Mouse (Mus musculus) forebrain, embryonic 15.5 days (tissue): ENCODE results near the gene Lhfpl3. TPM values are rescaled to one million over a fixed set of nuclear protein-coding genes. Genes with fewer than 3 reads are reported as not detected.
"Not testable (repeated sequence)": the region's sequence is repeated elsewhere in the genome, so short reads cannot be mapped to it uniquely, and the experiment has no call there.

Experiments
- ATAC-seq: fragments of 200-750 bp; cut with Nextera tagmentation; replicated peaks from 2 replicates; pipeline ENCODE4 v1.8.0; 2017; ENCODE audit warnings: mild to moderate bottlenecking, moderate TSS enrichment, moderate library complexity
- H3K27ac ChIP-seq: fragments of 300-500 bp; sonication (generic); replicated peaks from 2 replicates; pipeline ENCODE4 v1.5.1; 2015; ENCODE audit warnings: mild to moderate bottlenecking, inconsistent platforms
- H3K27me3 ChIP-seq: fragments of 300-500 bp; sonication (generic); 2 replicates; pipeline ENCODE4 v1.6.1; 2015; ENCODE audit warnings: inconsistent platforms
- H3K36me3 ChIP-seq: fragments of 300-500 bp; sonication (generic); 2 replicates; pipeline ENCODE4 v1.6.1; 2015; ENCODE audit warnings: mild to moderate bottlenecking, inconsistent platforms
- H3K4me1 ChIP-seq: fragments of 300-500 bp; sonication (generic); 2 replicates; pipeline ENCODE4 v1.6.1; 2015; ENCODE audit warnings: inconsistent platforms
- H3K4me2 ChIP-seq: fragments of 300-500 bp; sonication (generic); replicated peaks from 2 replicates; pipeline ENCODE4 v1.6.1; 2015; ENCODE audit warnings: mild to moderate bottlenecking, inconsistent platforms
- H3K4me3 ChIP-seq: fragments of 300-500 bp; sonication (generic); 2 replicates; pipeline ENCODE4 v1.5.1; 2015; ENCODE audit warnings: mild to moderate bottlenecking, inconsistent platforms
- H3K9ac ChIP-seq: fragments of 300-500 bp; sonication (generic); replicated peaks from 2 replicates; pipeline ENCODE4 v1.6.1; 2015; ENCODE audit warnings: mild to moderate bottlenecking, inconsistent platforms
- H3K9me3 ChIP-seq: fragments of 300-500 bp; sonication (generic); 2 replicates; pipeline ENCODE4 v1.6.1; 2016; ENCODE audit warnings: inconsistent platforms
- WGBS: fragments of 180-500 bp; shearing (Covaris S2); methylation state at CpG from one replicate; pipeline ENCODE4 v1.1.7; 2015; ENCODE audit warnings: mixed read lengths; 5-methylcytosine and 5-hydroxymethylcytosine counted together
- polyA plus RNA-seq: library from polyadenylated mRNA; unstranded; fragments of >200 nt; fragmentation: Nextera tagmentation; extraction: Ambion mirVana; gene quantifications from 2 replicates; pipeline ENCODE4 v1.2.1, GENCODE M21; 2015

Lhfpl3 gene
- 11.1 and 11.5 TPM in 2 replicates for polyA plus RNA-seq

DNA sequence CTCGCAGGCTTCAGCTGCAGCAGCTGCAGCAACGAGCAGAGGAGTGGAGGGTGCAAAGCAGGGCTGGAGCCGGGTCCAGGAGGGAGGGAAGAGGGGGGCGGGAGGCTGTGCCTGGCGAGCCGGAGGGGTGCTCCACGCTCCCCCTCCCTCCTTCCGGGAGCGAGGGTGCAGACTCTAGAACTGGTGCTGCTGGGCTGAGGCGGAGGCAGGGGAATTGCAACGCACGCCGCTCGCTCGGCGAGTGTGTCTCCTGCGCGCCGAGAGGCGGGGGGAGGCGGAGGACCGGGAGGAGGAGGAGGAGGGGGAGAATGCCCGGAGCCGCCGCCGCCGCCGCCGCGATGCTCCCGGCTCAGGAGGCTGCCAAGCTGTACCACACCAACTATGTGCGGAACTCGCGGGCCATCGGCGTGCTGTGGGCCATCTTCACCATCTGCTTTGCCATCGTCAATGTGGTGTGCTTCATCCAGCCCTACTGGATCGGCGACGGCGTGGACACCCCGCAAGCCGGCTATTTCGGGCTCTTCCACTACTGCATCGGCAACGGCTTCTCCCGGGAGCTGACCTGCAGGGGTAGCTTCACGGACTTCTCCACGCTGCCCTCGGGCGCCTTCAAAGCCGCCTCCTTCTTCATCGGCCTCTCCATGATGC is at the start of gene Lhfpl3:
TSS of gene Lhfpl3 (plus strand) at position 175 of the 648 bp plus-strand sequence.
- peaks cover 15% of the 10 kb centered on the region for H3K4me1 ChIP-seq
- no peaks in the 10 kb centered on the region for H3K36me3 ChIP-seq
- H3K27ac ChIP-seq, result peak within 1 kb of the TSS; percentile 24
- H3K4me3 ChIP-seq, result peak within 1 kb of the TSS; percentile 59
- peak within 1 kb of the TSS; percentile 95 for H3K4me2 ChIP-seq
- under 1% methylated on average over 40 of the region's 53 CpGs for WGBS
- H3K9me3 ChIP-seq, result no peaks in the 10 kb centered on the region
- peak; percentile 94 for ATAC-seq
- peaks cover 18% of the 10 kb centered on the region; the same call in 1 of the 2 replicates for H3K27me3 ChIP-seq
- peak within 1 kb of the TSS; percentile 73 for H3K9ac ChIP-seq

DNA sequence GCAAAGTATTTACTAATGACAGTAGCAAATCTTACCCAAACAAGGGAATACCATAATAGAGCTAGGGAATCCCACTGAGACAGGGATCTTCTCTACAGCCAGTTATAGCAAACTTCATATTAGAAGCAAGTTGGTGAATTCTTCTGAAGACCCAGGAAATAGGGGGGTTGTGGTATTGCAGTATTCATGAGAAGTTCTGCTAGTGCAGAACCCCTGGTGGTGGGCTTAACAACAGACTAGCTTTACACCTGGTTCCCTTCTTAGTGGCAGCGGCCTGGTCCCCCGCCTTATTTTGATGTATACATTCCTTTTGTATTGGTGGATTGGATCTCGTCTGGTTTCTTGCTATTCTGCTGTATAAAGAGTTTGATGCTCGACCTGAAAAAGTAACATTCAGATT is 39.6 kb upstream of the Lhfpl3 start:
- not testable (repeated sequence) for H3K9me3 ChIP-seq, H3K27ac ChIP-seq, ATAC-seq, H3K4me2 ChIP-seq, H3K27me3 ChIP-seq, H3K36me3 ChIP-seq, H3K9ac ChIP-seq, H3K4me3 ChIP-seq, H3K4me1 ChIP-seq
- 85% methylated on average over 4 of the region's 4 CpGs for WGBS

DNA sequence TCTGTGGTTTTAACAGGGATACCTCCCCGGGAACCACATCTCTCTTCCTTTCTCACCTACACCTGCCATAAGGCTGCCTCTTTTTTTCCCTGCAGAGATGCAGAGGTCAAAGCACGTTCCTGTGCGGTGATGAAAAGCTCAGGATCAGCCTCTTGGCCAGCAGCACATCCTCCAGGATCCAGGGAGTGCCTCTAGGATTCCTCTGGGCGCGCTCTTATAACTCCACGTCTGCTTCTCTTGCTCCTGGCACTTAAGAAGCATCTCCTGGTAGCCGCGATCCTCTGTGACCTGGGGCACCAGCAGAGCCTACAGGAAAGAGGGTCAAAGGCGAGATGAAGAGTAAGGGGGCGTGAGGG is 352 bp upstream of the Lhfpl3 start:
- H3K4me3 ChIP-seq, result peak overlapping the region; percentile 59
- H3K27ac ChIP-seq, result no peak overlapping the region

DNA sequence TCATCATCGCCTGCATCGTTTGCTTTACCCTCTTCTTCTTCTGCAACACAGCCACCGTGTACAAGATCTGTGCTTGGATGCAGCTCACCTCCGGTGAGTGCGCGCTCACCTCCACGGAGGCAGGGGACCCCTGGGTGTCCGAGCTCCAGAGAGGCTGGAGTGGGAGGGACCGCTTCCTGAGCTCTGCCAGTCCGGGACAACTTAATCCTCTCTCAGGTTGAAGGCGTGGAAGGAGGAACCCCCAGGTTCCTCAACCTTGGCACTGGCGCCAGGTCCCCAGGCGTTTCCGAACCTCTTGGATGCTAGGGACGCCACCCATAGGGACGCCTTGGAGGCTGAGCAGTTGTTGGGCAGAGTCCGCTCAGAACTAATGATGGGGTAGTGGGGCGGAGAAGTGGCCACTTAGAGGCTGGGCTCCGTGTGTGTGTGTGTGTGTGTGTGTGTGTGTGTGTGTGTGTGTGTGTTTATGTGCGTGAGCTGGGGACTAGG is 718 bp downstream of the Lhfpl3 start:
- Histone ChIP-seq H3K27ac (peak overlapping the region; percentile 24), H3K9me3 (no peaks in the 10 kb centered on the region), H3K4me2 (peak overlapping the region; percentile 95), H3K36me3 (no peaks in the 10 kb centered on the region), H3K27me3 (peaks cover 18% of the 10 kb centered on the region; the same call in 1 of the 2 replicates), H3K4me3 (peak overlapping the region; percentile 59), H3K9ac (peak overlapping the region; percentile 73), H3K4me1 (peaks cover 15% of the 10 kb centered on the region)
- ATAC-seq, result peak; percentile 64
- WGBS, result 1% methylated on average over 20 of the region's 20 CpGs

More for the DNA sequence above, 352 bp upstream of the Lhfpl3 start:
- Histone ChIP-seq H3K9me3 (no peaks in the 10 kb centered on the region), H3K4me1 (peaks cover 15% of the 10 kb centered on the region), H3K9ac (peak overlapping the region; percentile 73), H3K4me2 (peak overlapping the region; percentile 95), H3K27me3 (peaks cover 18% of the 10 kb centered on the region; the same call in 1 of the 2 replicates), H3K36me3 (no peaks in the 10 kb centered on the region)
- ATAC-seq, result no peak
- 2% methylated on average over 10 of the region's 10 CpGs for WGBS

DNA sequence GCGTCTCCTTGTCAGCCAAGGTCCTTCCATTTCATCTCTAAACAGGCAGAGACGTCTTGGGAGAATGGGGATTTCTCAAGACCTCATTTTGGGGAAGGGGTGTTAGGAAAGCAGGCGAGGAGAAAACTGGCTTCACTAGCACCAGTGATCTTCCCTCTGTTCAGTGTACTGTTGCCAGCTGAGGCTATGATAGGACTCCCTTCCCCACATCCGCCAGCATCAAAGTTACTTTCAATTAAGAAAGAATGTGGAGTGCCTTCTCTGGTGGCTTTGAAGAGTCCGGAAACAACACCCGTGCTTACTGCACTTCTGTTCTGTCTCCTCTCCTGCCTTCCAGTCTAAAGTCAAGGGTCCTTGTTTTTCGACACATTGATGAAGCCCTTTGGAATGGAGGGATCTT is 1.4 kb downstream of the Lhfpl3 start:
- Histone ChIP-seq H3K4me1 (peaks cover 15% of the 10 kb centered on the region), H3K4me3 (peak overlapping the region; percentile 59), H3K27ac (no peak overlapping the region), H3K4me2 (peak overlapping the region; percentile 95), H3K9me3 (no peaks in the 10 kb centered on the region), H3K36me3 (no peaks in the 10 kb centered on the region), H3K27me3 (peaks cover 18% of the 10 kb centered on the region; the same call in 1 of the 2 replicates), H3K9ac (0 out of 2 replicates have a peak overlapping the region, but pooled peaks have one; percentile 73)
- ATAC-seq, result no peak
- WGBS, result 5% methylated on average over 7 of the region's 7 CpGs

DNA sequence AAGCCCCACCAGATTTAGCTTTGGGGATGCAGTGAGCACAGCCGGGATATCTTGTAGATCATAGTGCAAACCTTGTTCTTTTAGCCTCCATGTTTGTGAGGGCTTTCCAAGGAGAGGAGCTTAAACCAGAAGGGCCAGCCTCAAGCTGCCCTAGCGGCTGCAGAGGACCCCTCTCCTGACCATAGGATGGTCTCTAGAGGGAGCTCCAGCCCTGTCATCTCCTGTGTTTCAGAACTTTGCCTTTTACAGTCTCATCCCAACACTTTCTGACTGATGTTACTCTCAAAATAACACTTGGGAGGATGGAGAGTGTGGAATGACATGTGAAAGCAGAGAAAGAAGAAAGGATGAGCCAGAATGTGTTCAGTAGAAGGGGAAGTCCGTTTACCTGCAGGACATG is 11.4 kb downstream of the Lhfpl3 start:
- no peak overlapping the region for H3K4me3 ChIP-seq
- WGBS, result 50% methylated on average over 3 of the region's 3 CpGs
- H3K4me1 ChIP-seq, result no peaks in the 10 kb centered on the region
- H3K27ac ChIP-seq, result no peak overlapping the region
- no peaks in the 10 kb centered on the region for H3K36me3 ChIP-seq
- H3K9ac ChIP-seq, result no peak overlapping the region
- H3K27me3 ChIP-seq, result no peaks in the 10 kb centered on the region
- no peak for ATAC-seq
- H3K4me2 ChIP-seq, result no peak overlapping the region
- H3K9me3 ChIP-seq, result no peaks in the 10 kb centered on the region

DNA sequence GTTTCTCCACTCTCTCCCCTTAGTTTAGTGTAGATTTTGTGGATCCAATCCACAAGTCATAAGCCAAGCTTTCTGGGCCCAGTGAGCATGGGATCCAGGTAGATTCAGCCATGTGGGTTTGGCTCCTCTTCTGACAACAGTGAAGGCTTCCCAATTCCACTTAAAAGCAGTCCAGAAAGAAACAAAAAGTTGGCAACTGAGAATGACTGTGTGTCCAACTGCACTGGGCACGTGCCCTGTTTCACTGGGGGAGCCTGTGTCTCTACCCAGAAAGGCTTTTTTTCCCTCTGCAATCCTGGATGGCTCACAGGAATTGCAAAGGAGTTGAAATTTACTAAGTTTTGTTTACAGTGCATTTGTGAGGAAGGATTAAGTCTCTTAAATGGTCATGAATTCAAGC is 24.9 kb downstream of the Lhfpl3 start:
- Histone ChIP-seq H3K9me3 (0 out of 2 replicates have a peak, but pooled peaks cover 3% of the 10 kb centered on the region), H3K4me1 (no peaks in the 10 kb centered on the region), H3K36me3 (no peaks in the 10 kb centered on the region), H3K27me3 (no peaks in the 10 kb centered on the region), H3K27ac (no peak overlapping the region), H3K4me2 (no peak overlapping the region), H3K4me3 (no peak overlapping the region), H3K9ac (no peak overlapping the region)
- 44% methylated on average over 1 of the region's 1 CpGs for WGBS
- no peak for ATAC-seq

DNA sequence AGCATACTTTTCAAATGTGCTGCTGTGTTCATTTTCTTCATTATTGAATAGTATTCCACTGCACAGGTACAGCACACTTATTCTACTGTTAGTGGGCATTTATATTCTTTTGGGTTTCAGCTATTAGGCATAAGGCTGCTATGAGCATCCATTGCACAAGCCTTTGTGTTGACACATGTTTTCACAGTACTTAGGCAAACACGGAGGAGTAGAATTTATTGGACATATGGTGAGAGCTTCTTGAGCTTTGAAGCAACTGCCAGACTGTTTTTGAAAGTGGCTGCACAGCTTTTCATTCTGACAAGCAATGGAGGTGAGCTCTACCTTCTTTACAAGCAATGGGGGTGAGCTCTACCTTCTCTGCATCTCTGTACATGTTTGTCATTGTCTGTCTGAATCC is 49.5 kb downstream of the Lhfpl3 start:
- H3K27ac ChIP-seq, result no peak overlapping the region
- 44% methylated on average over 1 of the region's 1 CpGs for WGBS
- no peaks in the 10 kb centered on the region for H3K27me3 ChIP-seq
- H3K4me1 ChIP-seq, result no peaks in the 10 kb centered on the region
- no peaks in the 10 kb centered on the region for H3K36me3 ChIP-seq
- no peak overlapping the region for H3K4me2 ChIP-seq
- no peak overlapping the region for H3K4me3 ChIP-seq
- no peak overlapping the region for H3K9ac ChIP-seq
- no peaks in the 10 kb centered on the region for H3K9me3 ChIP-seq
- ATAC-seq, result no peak

DNA sequence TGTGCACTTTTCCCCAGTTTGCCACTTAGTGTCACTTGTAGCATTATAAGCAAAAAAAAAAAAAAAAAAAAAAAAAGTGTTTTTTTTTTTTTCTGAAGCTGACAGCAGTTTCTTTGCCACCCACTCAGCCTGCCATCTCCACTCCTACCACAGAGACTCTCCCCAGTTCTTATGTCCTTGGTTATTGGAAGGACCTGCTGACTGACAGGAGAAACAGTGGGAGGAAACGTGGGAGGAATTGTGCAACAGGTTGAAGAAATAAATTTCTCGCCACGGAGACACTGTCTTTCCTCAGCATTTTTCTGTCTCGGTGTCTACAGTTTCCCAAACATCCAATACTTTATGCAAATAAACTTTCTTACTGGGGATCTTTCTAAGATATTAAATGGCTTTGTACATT is 67.6 kb downstream of the Lhfpl3 start:
- no peaks in the 10 kb centered on the region for H3K27me3 ChIP-seq
- WGBS, result 83% methylated on average over 4 of the region's 4 CpGs
- H3K4me2 ChIP-seq, result no peak overlapping the region
- no peaks in the 10 kb centered on the region for H3K4me1 ChIP-seq
- ATAC-seq, result no peak
- H3K27ac ChIP-seq, result no peak overlapping the region
- H3K9ac ChIP-seq, result no peak overlapping the region
- H3K36me3 ChIP-seq, result no peaks in the 10 kb centered on the region
- H3K9me3 ChIP-seq, result no peaks in the 10 kb centered on the region
- no peak overlapping the region for H3K4me3 ChIP-seq

DNA sequence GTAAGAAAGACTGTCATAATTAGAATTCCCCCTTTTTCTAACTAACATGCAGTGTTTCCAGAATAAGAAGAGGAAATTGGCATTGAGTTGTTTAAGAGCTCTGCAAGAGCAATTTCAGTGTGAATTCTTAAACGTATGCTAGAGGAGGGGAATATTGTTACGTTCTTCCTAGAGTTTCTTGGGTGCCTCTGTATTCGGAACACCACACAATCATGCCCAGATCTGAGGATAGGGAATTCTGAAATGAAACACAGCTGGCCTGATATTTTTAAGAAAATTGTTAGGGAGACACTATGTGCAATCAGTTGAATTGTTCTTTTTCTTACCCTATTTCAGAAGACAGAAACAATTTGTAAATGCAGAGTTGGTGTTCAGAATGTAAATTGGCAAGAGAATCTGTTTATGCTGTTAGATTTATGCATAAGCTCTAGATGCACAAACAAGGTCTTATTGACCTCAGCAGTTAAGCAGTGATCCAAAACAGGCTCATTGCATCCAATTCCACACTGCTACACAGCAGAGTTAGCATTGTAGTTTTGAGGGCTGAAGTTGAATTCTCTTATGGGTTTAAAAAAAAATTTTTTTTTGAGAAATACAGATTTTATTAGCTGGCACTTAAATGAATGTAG is 84.1 kb downstream of the Lhfpl3 start:
- H3K4me3 ChIP-seq, result no peak overlapping the region
- H3K9ac ChIP-seq, result no peak overlapping the region
- H3K9me3 ChIP-seq, result no peaks in the 10 kb centered on the region
- H3K4me1 ChIP-seq, result no peaks in the 10 kb centered on the region
- 67% methylated on average over 3 of the region's 3 CpGs for WGBS
- H3K36me3 ChIP-seq, result no peaks in the 10 kb centered on the region
- no peaks in the 10 kb centered on the region for H3K27me3 ChIP-seq
- no peak overlapping the region for H3K4me2 ChIP-seq
- peak; percentile 55 for ATAC-seq
- peak overlapping the region; percentile 26; the same call in 1 of the 2 replicates for H3K27ac ChIP-seq

DNA sequence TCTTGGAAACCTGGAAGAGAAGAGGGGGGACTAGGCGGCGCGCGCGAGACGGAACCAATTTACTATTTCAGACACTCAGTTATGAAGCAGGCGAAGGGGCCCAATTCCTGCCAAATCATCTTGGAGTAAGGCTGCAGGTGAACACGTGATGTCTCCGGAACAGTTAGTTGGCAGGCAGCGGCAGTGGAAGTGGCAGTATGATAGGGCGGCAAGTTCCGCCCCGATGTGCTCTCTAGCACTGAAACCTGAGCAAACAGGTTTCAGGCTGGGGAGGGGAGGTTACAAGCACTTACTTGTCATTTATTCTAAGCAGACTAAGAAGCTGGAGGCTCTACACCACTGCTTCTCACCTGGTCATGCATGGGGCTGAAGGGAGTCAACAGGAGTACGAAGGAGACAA is 105.7 kb downstream of the Lhfpl3 start:
- no peaks in the 10 kb centered on the region for H3K9me3 ChIP-seq
- H3K9ac ChIP-seq, result no peak overlapping the region
- no peak overlapping the region for H3K4me3 ChIP-seq
- no peaks in the 10 kb centered on the region for H3K27me3 ChIP-seq
- WGBS, result 63% methylated on average over 14 of the region's 14 CpGs
- H3K27ac ChIP-seq, result no peak overlapping the region
- no peaks in the 10 kb centered on the region for H3K36me3 ChIP-seq
- no peak for ATAC-seq
- no peak overlapping the region for H3K4me2 ChIP-seq
- H3K4me1 ChIP-seq, result no peaks in the 10 kb centered on the region

DNA sequence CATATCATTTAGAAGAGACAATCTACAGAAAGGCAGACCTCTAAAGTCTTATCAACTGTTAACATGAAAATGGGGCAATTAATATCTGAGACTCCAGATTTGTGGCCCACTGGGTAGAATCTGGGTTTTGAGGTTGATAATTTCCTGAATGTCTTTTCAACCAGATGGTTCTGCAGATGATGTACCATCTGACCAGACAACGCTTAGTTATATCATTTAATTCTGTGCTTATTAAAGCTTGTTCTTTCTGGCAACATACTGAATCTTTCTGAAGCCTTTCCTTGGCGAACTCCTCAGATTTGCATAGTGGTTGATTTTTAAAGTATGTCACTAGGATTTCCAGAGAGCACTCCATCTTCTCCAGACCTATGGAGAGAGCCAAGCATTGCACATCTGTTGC is 107.6 kb downstream of the Lhfpl3 start:
- Histone ChIP-seq H3K4me2 (no peak overlapping the region), H3K4me1 (no peaks in the 10 kb centered on the region), H3K9me3 (no peaks in the 10 kb centered on the region), H3K4me3 (no peak overlapping the region), H3K9ac (no peak overlapping the region), H3K36me3 (no peaks in the 10 kb centered on the region), H3K27ac (no peak overlapping the region), H3K27me3 (no peaks in the 10 kb centered on the region)
- 73% methylated on average over 2 of the region's 2 CpGs for WGBS
- ATAC-seq, result no peak
